Mouse (Mus musculus) limb, embryonic 14.5 days (tissue): ENCODE measurements around the gene Lmx1b. TPM values are rescaled to one million over a fixed set of nuclear protein-coding genes. Genes with fewer than 3 reads are reported as not detected.
A peak's percentile ranks its signal among the peaks of the same experiment; 100 is the strongest.

Source experiments
- ATAC-seq: fragments of 200-750 bp; cut with Nextera tagmentation; 2 replicates; pipeline ENCODE4 v1.8.0; 2017; ENCODE audit warnings: low read depth, moderate number of reproducible peaks, moderate TSS enrichment; ENCODE audit not compliant: low FRiP score
- DNase-seq: peaks from one replicate; pipeline ENCODE4 v3.0.0-alpha.2; 2015; ENCODE audit warnings: low spot score
- H3K27ac ChIP-seq: fragments of 300-500 bp; sonication (generic); replicated peaks from 2 replicates; pipeline ENCODE4 v1.5.1; 2014; ENCODE audit warnings: low read depth, mild to moderate bottlenecking, low read length, moderate library complexity, mixed read lengths
- H3K27me3 ChIP-seq: fragments of 300-500 bp; sonication (generic); 2 replicates; pipeline ENCODE4 v1.6.1; 2014; ENCODE audit warnings: low read length, mixed read lengths; ENCODE audit not compliant: control insufficient read depth, insufficient read depth
- H3K36me3 ChIP-seq: fragments of 300-500 bp; sonication (generic); 2 replicates; pipeline ENCODE4 v1.6.1; 2014; ENCODE audit warnings: mild to moderate bottlenecking, low read length, moderate library complexity, mixed read lengths; ENCODE audit not compliant: control insufficient read depth, insufficient read depth
- H3K4me1 ChIP-seq: fragments of 300-500 bp; sonication (generic); 2 replicates; pipeline ENCODE4 v1.6.1; 2014; ENCODE audit warnings: antibody characterized with exemption, low read length, mixed read lengths; ENCODE audit not compliant: control insufficient read depth, insufficient read depth
- H3K4me2 ChIP-seq: fragments of 300-500 bp; sonication (generic); replicated peaks from 2 replicates; pipeline ENCODE4 v1.6.1; 2014; ENCODE audit warnings: low read depth, mild to moderate bottlenecking, low read length, moderate library complexity; ENCODE audit not compliant: severe bottlenecking
- H3K4me3 ChIP-seq: fragments of 300-500 bp; sonication (generic); replicated peaks from 2 replicates; pipeline ENCODE4 v1.5.1; 2014; ENCODE audit warnings: low read length
- H3K9ac ChIP-seq: fragments of 300-500 bp; sonication (generic); 2 replicates; pipeline ENCODE4 v1.6.1; 2014; ENCODE audit warnings: mild to moderate bottlenecking, low read depth, low read length, moderate library complexity; ENCODE audit not compliant: severe bottlenecking
- H3K9me3 ChIP-seq: fragments of 300-500 bp; sonication (generic); 2 replicates; pipeline ENCODE4 v1.6.1; 2016; ENCODE audit warnings: low read length; ENCODE audit not compliant: control insufficient read depth
- POLR2A ChIP-seq: fragments of 200-500 bp; IDR thresholded peaks from 2 replicates; pipeline ENCODE4 v1.8.0; 2012; ENCODE audit warnings: inconsistent platforms, mild to moderate bottlenecking, moderate library complexity, borderline replicate concordance; ENCODE audit not compliant: insufficient read depth, insufficient read length; ENCODE audit errors: extremely low read depth
- WGBS: fragments of 180-500 bp; shearing (Covaris S2); extraction: QIAGEN DNeasy Blood & Tissue Kit; methylation state at CpG from one replicate; pipeline ENCODE4 v1.1.7; 2014; 5-methylcytosine and 5-hydroxymethylcytosine counted together
- polyA plus RNA-seq, 2 experiments: library from polyadenylated mRNA; depleted of rRNA in 1 of 2; stranded (reverse) in 1 of 2; unstranded in 1 of 2; fragments of >200 nt; fragmentation: Nextera tagmentation in 1 of 2; extraction: Ambion mirVana in 1 of 2; gene quantifications; 2 replicates each; pipeline versions ENCODE4 v1.2.1 to v1.2.3; 2012 to 2014

Gene Lmx1b
- polyA plus RNA-seq, 2 experiments = 6.3 to 28.3 TPM

DNA sequence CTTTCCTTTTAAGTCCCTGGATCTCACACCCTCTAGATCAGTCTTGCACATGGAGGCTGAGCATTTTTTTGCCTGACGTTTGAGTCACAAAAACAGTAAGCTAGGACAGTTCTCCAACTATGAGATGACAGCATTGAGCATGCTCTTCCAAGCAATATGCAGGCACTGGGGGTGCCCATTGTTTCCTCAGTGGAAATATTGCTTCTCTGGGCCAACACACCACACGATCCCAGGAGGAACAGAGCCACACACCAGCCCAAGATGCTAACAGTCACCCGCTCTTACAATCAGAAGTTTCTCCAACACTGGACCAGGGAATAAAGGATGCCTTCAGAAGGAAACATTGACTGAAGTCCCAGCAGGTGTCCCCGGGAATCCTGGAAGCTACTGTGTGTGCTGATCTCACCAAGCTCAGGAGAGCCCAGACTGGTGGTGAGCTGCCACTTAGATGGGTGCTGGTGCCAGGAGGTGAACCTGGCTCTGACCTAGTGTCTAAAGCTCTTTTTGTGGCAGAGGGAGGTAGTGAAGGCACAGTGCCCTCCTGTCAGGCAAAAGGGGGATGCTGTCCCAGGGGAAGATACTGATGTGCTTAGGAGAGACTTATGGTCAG is 5.7 kb downstream of the Lmx1b start:
- H3K36me3 ChIP-seq = peaks cover 5% of the 10 kb centered on the region; the same call in 1 of the 2 replicates
- peaks cover 35% of the 10 kb centered on the region for H3K4me1 ChIP-seq
- H3K4me2 ChIP-seq = peak overlapping the region; percentile 64
- peaks cover 74% of the 10 kb centered on the region for H3K27me3 ChIP-seq
- TF ChIP-seq POLR2A = no peak
- no peak for DNase-seq
- no peaks in the 10 kb centered on the region for H3K9me3 ChIP-seq
- H3K9ac ChIP-seq = peak overlapping the region; percentile 95
- WGBS = 36% methylated on average over 4 of the region's 4 CpGs
- H3K27ac ChIP-seq = peak overlapping the region; percentile 39; the same call in 1 of the 2 replicates
- H3K4me3 ChIP-seq = peak overlapping the region; percentile 57
- no peak for ATAC-seq

DNA sequence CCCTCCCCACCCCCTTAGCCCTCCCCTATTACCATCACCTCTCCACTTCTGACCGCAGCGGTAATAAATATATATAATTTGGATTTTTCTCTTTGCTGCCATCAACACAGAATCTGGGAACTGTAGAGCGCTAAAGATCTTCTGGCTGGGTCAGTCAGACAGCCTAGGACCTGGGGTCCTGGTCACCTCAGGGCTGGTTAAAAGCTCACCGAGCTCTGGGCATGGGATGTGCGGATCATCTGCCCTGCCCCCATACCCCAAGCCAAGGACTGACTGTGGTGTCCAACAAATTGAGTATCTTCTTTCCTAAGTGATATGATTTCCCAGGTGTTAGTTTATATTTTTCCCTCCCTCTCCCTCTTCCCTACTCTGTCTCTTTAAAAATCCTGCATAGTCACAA is 6.4 kb downstream of the Lmx1b start:
- WGBS = 15% methylated on average over 5 of the region's 5 CpGs
- peaks cover 36% of the 10 kb centered on the region for H3K4me1 ChIP-seq
- no peaks in the 10 kb centered on the region for H3K36me3 ChIP-seq
- H3K27me3 ChIP-seq = peaks cover 72% of the 10 kb centered on the region
- H3K27ac ChIP-seq = 0 out of 2 replicates have a peak overlapping the region, but pooled peaks have one; percentile 39
- H3K4me3 ChIP-seq = peak overlapping the region; percentile 13
- peak overlapping the region; percentile 64; the same call in 1 of the 2 replicates for H3K4me2 ChIP-seq
- DNase-seq (no peak), ATAC-seq (no peak)
- TF ChIP-seq POLR2A = no peak
- H3K9me3 ChIP-seq = no peaks in the 10 kb centered on the region
- peak overlapping the region; percentile 95 for H3K9ac ChIP-seq

DNA sequence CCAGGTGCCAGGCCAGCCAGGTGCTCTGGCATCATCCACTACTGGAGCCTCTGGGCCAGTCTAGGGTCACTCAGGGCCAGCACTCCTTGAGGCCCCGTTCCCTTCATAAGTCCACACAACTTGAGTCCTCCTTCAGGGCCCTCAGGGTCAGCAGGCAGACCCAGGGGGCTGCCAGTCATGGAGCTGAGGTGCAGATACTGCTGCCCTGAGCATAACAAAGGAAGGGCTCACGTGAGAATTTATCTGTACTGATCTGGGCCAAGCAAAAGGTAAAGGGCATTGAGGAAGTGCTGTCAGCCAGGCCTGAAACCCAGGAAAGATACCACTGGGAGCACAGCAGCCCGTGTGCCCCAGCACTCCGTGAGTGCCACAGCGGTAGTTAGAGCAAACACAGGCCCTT is 7.1 kb downstream of the Lmx1b start:
- WGBS = 28% methylated on average over 5 of the region's 5 CpGs
- Histone ChIP-seq H3K4me3 (peak overlapping the region; percentile 13; the same call in 1 of the 2 replicates), H3K4me1 (peaks cover 38% of the 10 kb centered on the region)

DNA sequence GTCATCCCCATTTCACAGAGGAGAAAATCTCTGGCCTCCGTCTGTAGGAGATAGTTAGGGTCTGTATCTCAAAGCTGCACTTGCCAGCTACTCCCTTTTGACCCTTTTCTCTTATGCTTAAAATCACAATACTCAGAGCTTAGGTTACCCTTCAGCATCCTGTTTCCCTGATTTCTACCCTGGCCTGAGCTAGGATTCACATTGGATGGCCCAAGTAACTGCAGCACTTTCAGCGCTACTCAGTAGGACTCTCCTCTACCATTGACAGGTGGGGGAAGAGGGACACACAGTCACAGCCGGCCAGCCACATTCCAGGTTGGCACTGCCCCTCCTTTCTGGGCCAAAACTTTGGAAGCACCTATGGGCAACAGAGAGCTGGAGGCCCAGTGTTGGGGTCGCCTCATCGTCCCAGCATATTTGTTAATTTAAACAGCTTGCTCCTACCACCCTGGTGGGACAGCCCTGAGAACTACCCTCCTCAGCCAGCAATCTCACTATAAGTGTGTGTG is 7.7 kb downstream of the Lmx1b start:
- H3K9ac ChIP-seq = peak overlapping the region; percentile 95
- H3K36me3 ChIP-seq = no peaks in the 10 kb centered on the region; the same call in 1 of the 2 replicates
- ATAC-seq (no peak), DNase-seq (no peak)
- H3K27me3 ChIP-seq = peaks cover 64% of the 10 kb centered on the region
- peak overlapping the region; percentile 32 for H3K4me3 ChIP-seq
- no peaks in the 10 kb centered on the region for H3K9me3 ChIP-seq
- H3K4me1 ChIP-seq = peaks cover 38% of the 10 kb centered on the region
- H3K4me2 ChIP-seq = peak overlapping the region; percentile 64
- 39% methylated on average over 5 of the region's 5 CpGs for WGBS
- no peak for TF ChIP-seq POLR2A
- peak overlapping the region; percentile 81 for H3K27ac ChIP-seq

More for the DNA sequence above, 7.1 kb downstream of the Lmx1b start:
- H3K27ac ChIP-seq = peak overlapping the region; percentile 53
- peak overlapping the region; percentile 64 for H3K4me2 ChIP-seq
- no peaks in the 10 kb centered on the region for H3K36me3 ChIP-seq
- peaks cover 65% of the 10 kb centered on the region for H3K27me3 ChIP-seq
- peak overlapping the region; percentile 95 for H3K9ac ChIP-seq
- DNase-seq (no peak), ATAC-seq (no peak)
- no peaks in the 10 kb centered on the region for H3K9me3 ChIP-seq
- TF ChIP-seq POLR2A = no peak

DNA sequence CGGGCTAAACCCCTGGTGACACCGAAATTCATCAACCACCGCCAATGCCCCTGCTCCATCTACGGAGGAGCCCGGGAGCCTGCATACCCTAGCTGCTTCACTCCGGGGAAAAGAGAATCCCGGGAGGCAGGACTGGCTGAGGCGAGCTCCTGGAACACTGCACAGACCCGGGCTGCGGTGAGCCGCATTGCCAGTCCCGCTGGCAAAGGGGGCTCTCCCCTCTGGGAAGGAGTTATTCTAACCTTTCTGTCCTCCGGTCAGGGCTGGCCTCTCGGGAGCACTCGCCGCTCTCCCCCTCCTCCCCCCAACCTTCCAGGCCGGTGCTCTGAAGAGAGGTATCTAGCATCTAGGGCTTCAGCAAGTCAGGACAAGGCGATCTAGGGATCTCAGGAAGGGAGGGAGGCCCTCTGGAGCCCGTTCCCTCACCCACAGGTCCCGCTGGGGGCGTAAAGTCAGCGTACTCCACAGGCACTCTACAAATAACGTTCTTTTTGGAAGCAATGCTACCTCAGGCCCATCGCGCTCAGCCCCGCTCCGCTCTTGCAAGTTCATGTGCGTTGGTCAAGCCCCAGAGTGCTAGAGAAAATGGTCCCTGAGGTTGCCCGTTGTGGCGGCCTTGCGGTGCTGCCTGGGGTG is 8.5 kb downstream of the Lmx1b start:
- TF ChIP-seq POLR2A = no peak
- H3K4me2 ChIP-seq = peak overlapping the region; percentile 64
- peak overlapping the region; percentile 95 for H3K9ac ChIP-seq
- H3K9me3 ChIP-seq = no peaks in the 10 kb centered on the region
- peaks cover 61% of the 10 kb centered on the region for H3K27me3 ChIP-seq
- H3K4me1 ChIP-seq = peaks cover 44% of the 10 kb centered on the region
- ATAC-seq = no peak
- H3K36me3 ChIP-seq = no peaks in the 10 kb centered on the region; the same call in 1 of the 2 replicates
- H3K4me3 ChIP-seq = peak overlapping the region; percentile 32
- WGBS = 3% methylated on average over 31 of the region's 31 CpGs
- H3K27ac ChIP-seq = peak overlapping the region; percentile 81
- no peak for DNase-seq
